Mouse (Mus musculus): Measurements from ENCODE around the gene Snx3.

DNA sequence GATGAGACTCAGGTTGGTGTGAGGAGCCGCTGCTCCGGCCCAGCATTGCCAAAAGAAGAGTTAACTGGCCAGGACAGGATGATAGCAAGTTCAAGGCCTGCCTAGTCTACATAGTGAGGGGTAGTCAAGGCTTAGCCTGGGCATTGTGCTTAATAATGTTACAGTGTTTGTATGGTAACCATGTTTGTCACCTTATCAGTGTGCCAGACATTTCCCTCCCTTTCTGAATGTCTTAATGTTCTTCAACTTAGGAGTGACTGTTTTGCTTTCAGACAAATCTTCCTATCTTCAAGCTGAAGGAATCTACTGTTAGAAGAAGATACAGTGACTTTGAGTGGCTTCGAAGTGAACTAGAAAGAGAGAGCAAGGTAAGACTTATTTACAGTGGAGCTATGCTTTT lies 23.9 kb downstream of the Snx3 start:
- TF ChIP-seq POLR2A (IDR thresholded peaks at IDR 0.05; ENCODE audit: insufficient read depth, low read depth, low read length) (no peak), CTCF (IDR thresholded peaks at IDR 0.05) (no peak), EP300 (IDR thresholded peaks at IDR 0.05; ENCODE audit: insufficient read depth, low read depth, low read length) (no peak)

Data from heart, adult 2 months (tissue).